Mouse (Mus musculus) gastrocnemius, adult 8-10 months (tissue): ENCODE data around the gene Gadl1. TPM values are rescaled to one million over a fixed set of nuclear protein-coding genes. Genes with fewer than 3 reads are reported as not detected.
"Not testable (repeated sequence)": the region's sequence is repeated elsewhere in the genome, so short reads cannot be mapped to it uniquely, and the experiment has no call there.

Source experiments
- DNase-seq, 2 experiments: peaks; one replicate each; pipeline ENCODE4 v3.0.0; 2022; ENCODE audit warnings: low spot score in 2 of 2
- total RNA-seq, 4 experiments: library from RNA; stranded (reverse); gene quantifications; 2 replicates each; pipeline ENCODE4 v1.2.4; 2022

Gadl1 gene
- total RNA-seq, 4 experiments from 2014 or later: 1.6 to 6.2 (median 4.0) TPM

GRCm38 (mm10) chr9:116018586-116018985, 109.3 kb downstream of the Gadl1 start:
- no peak for DNase-seq

- DNase-seq: no peak
Measured at GRCm38 (mm10) chr9:116025371-116025770, 116.1 kb downstream of the Gadl1 start.

DNA sequence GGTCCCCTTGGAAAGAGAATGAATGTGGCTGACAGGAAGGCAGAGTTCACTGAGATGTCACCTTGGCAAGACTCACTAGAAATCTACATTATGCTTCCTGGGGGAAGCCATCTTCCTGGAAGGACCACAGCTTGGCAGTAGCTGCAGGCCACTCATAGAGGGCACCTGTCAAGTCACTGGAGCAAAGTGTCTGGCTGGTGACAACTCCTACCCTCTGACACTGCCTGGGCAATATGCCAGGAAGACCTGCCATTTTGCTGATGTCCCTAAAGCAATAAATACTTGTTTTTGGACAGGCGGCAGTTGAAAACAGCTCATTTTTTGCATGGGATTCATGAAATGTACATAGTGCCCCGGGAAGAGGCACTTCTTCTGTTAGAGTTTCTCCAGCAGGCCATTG, 119.8 kb downstream of the Gadl1 start:
- no peak for DNase-seq

DNA sequence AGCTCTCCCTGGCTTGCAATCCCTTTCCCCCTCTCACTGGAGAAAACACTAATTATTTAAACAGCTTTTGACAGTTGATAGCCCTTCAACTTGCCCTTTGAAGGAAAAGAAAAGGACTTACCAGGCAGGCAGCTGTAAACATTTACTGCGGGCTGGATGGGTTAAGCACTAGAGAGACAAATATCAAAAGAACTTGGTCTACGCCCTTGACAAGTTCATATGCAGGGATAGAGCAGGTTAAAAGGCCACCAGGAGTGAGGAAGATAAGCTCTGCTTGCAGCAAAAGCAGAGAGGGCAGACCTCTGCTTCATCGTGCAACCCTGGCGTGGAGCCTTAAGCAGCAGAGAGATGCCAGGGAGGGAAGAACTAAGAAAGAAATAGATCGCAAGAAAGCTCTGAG, 123.5 kb downstream of the Gadl1 start:
- no peak for DNase-seq

DNA sequence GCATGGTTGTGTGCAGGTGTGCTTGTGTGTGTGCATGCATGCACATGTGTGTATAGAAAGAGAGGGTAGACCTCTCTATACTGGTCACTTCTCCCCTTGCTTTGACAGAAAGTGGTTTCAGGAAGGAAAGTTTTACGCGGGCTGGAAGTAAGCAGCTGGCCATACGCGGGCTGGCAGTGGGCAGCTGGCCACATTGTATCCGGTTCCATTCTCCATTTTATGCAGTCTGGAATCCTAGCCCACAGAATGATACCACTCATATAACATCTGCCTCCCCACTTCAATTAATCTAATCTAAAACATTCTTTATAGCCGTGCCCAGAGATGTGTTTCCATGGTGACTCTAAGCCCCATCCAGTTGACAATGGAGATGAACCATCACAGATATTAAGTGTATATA, 129.0 kb downstream of the Gadl1 start:
- DNase-seq: no peak

- no peak for DNase-seq
Measured at GRCm38 (mm10) chr9:116039981-116040380, 130.7 kb downstream of the Gadl1 start.

DNA sequence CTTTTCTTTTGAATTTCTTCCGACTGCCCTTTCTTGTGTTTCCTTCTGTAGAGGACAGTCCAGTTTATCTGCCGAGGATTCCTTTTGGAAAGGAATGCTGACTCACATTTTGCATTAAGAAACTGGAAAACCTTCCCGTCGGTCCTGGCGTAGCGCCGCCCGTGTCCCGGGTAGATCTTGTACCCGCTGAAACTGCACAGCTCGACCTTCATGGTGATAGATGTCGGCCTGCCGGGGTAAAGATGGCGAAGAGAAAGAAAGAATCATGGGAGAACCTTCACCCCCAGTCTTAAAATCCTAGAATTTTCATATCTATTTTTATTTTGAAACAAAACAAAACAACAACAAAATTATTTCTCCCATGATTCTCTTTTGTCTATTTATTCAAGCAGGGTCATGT, 131.6 kb downstream of the Gadl1 start:
- DNase-seq: not testable (repeated sequence)

DNA sequence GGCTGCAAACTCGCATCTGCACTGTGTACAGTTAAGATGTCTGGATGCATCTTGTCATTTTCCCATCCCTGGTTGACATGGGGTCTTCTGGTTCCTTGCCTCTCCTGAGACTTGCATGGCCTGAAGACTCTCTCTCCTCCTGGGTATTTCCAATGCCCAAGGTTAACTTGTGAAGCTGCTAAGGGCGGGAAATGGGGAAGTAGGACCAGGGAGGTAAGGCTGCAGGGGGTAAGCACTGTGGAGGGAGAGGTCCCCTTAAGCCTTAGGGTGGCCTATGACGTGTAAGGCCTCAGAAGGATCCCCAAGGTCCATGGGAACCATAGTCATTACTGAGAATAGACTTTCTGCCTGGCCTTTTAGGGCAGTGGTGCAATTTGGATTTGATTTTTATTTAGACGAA, 132.1 kb downstream of the Gadl1 start:
- no peak for DNase-seq

DNA sequence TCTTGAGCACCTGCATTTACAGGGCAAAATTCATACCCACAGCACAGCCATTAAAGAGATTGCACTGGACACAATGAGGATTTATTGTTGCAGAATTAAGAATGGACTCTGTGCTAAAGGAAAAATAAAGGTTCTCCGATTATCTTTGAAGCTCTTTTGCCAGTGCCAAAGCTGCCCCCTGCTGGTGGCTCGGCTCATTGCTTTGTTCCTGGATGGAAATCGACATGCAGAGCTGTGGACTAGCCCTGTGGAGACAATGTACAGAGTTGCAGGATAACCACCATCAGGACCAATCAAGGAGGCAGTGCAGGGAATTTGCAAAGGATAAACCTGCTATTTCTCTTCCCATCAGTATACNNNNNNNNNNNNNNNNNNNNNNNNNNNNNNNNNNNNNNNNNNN, 132.5 kb downstream of the Gadl1 start:
- DNase-seq: peak; percentile 59 to 61

- DNase-seq: no peak
Measured at GRCm38 (mm10) chr9:116049985-116050384, 140.7 kb downstream of the Gadl1 start.

DNA sequence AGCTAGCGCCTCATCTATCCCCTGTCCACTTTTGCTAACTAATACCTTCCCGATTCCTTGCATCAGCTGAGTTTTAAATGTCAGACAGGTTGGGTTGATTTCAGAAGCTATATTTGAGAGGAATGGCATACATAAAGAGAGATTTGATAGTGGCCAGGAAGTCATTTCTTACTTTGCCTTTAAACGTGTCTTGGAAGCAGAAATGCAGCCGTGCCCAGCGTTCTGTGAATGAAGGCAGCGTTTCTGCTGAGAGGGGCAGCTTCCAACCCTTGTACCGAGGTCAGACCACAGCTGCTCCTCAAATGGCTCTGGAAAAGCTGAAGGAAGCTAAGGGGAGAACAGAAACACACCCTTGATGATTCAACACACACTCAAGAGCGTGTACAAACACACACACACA, 144.7 kb downstream of the Gadl1 start:
- DNase-seq: no peak

DNA sequence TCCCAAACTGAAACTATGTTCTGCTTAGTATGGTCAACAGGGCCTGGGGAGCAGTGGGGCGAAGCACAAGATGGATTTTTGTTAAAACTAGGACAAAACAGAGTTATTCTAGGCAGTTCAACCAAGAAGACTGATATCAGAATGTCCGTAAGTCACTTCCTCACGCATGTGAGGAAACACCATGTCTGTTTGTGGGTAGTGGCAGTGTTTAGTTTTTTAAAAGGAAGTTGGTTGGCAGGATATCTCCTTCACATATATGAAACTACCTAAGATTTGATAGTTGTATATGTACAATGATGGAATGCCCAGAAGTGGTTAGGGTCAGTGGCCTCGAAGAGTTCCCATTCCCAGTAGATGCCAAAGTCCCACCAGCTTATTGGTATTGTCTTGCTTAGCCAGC, 149.2 kb downstream of the Gadl1 start:
- DNase-seq: no peak

DNA sequence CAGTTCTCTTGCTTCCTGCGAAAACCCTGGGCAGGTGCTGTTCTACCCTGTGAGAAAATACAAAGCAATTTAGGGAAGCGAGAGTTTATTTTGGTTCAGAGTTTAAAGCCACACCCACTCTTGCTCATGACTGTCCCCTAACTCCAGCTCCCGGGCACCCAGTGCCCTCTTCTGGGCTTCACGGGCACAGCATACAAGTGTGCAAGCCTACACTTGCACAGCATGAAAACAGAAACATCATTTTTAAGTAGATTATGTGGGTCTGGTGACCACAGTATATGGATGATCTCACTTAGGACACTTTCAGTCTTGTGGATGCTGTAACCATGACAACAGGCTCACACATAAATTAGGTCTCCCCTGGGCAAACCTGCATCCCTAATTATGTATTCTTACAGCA, 149.9 kb downstream of the Gadl1 start:
- no peak for DNase-seq

GRCm38 (mm10) chr9:116060691-116061090, 151.4 kb downstream of the Gadl1 start:
- no peak for DNase-seq

GRCm38 (mm10) chr9:116064774-116065173, 155.5 kb downstream of the Gadl1 start:
- DNase-seq: no peak

DNA sequence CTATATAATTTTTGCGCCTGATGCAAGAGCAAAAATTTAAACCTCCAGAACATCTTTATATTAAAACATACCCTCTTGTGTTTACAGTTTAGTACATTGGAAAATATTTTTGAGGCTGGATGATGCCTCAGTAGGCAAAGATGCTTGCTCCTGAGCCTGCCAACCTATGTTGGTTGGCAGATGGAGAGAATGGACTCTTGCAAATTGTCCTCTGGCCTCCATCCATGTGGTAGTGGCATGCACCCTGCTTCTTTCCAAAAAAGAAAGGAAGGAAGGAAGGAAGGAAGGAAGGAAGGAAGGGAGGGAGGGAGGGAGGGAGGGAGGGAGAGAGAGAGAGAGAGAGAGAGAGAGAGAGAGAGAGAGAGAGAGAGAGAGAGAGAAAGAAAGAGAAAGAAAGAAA, 162.3 kb downstream of the Gadl1 start:
- not testable (repeated sequence) for DNase-seq

- no peak for DNase-seq
Measured at GRCm38 (mm10) chr9:116076163-116076562, 166.9 kb downstream of the Gadl1 start.

DNA sequence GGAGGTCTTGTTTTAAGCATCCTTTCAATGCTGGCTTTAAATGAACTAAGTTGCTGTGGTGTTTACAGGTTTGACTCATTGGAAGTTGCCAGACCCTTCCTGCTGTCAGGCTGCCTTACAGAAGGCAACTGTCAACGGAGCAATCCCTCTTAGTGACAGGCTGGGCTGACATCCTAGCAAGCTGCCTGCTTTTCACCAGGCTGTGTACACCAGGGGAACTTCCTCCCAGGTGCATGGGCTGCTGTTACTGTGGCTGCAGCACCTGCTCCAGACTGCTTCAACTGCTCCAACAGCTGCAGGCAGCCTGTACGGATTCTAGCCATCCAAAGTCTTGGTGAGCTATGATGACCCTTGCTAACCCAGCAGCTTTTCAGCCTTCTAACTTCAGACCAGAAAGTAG, 167.7 kb downstream of the Gadl1 start:
- no peak for DNase-seq

GRCm38 (mm10) chr9:116077419-116077818, 168.2 kb downstream of the Gadl1 start:
- no peak for DNase-seq

- DNase-seq: no peak
Measured at GRCm38 (mm10) chr9:116081781-116082180, 172.5 kb downstream of the Gadl1 start.

GRCm38 (mm10) chr9:116083300-116083699, 174.0 kb downstream of the Gadl1 start:
- no peak for DNase-seq

GRCm38 (mm10) chr9:116083726-116084323, 174.6 kb downstream of the Gadl1 start:
- DNase-seq: no peak

DNA sequence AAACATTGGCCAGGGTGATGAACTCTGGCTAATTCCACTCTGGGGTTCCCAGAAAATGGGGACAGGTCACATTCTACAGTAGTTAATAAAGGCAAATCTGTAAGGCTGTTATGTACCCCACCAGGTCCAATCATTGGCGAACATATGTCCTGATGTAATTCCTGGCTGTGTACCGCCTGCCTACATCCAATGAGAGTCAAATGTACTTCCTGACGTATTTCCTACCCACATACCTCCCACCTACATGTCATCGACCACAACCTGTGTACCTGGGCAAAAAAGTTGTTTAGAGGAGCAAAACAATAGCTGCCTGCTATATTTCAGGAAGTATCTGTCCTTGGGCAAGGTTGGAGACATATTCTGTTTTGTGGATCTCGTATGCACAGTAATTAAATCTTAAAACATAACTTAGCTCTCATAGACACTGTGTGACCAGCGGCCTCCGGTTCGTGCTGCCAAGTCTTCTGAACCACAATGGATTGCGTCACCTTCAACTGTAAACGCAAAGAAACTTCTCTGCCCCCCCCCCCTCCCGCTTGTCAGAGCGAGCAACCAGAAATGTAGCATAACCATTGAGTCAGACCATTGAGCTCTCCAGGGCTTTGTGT, 175.2 kb downstream of the Gadl1 start:
- no peak for DNase-seq

DNA sequence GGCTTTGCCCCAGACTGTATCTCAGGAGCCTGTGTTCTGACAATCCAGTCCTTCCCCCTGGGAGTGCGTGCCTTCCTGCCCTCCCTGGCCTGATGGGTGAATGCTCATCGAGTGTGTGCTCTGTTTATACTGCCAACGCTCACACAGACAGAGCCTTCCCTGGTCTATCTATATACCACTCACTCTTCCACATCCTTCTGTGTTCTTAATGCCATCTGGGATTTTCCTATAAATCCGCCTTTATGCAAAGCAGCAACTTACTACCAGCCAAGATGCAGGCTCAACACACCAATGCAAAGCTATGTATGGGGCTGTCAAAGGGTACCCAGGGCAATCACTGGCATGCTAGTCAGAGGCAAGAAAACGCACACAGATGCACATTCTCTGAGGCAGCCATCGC, 176.7 kb downstream of the Gadl1 start:
- no peak for DNase-seq
